Mouse (Mus musculus) cerebellum, postnatal 25 days (tissue): ENCODE measurements around the gene Bod1.

Source experiments
- DNase-seq, 2 experiments: peaks; one replicate each; pipeline ENCODE4 v3.0.0; 2021; ENCODE audit warnings: mixed read lengths in 2 of 2

The Bod1 gene

DNA sequence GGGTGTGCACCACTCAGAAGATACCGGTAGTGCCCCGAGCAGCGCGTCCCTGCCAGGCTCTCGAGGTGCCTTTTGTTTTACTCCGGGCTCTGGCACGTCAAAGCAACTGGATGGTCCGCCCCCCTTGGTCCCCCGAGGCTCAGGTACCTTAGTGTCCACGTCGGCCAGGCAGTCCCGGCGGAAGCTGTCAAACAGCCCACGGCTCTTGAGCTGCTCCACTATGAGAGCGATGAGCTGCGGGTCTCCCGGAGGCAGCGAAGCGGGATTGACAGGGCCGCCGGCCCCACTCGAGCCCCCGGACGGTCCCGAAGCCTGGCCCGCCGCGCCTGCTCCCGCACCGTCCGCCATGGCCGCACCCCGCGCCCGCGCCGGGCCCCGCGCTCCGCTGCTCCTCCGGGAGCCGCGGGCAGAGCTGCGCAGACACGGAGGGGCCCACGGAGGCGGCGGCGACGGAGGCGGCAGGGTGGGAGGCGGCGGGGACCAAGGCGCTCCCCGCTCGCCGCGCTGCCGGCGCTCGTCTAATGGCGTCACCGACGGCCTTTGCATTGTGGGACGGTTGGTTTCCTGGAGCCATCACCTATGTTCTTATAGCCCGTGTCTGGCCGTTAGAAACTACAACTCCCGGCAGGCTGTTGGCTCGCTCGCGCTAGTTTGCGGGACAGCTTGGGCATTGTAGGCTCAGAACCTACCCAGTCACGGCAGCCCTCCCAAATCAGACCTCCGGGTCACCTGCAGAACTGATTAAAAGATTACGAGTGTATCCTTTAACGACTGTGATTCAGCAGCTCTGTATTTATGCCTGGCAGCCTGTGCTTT is at the start of gene Bod1:
TSS of gene Bod1 (minus strand) at position 532 of the 816 bp plus-strand sequence.
- peak; percentile 93 to 95 for DNase-seq

DNA sequence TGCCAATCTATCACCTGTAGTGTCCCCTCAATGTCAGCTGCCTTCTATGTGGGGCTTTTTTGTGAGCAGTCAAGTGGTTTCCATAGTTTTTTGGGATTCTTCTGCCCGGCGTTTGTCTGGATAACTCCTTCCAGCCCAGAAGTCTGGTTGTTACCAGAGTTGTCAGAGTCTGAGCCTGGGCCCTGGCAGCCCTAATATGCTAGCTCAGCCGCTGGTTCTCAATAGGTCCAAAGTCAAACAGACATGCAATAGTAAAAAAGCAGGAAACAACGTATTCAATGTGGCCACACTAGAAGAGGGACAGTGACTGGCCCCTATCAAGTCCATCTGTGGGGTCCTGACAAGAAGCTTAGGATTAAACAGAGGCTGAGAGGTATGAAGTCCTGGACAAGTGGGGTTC is 47.4 kb upstream of the Bod1 start:
- DNase-seq: no peak

DNA sequence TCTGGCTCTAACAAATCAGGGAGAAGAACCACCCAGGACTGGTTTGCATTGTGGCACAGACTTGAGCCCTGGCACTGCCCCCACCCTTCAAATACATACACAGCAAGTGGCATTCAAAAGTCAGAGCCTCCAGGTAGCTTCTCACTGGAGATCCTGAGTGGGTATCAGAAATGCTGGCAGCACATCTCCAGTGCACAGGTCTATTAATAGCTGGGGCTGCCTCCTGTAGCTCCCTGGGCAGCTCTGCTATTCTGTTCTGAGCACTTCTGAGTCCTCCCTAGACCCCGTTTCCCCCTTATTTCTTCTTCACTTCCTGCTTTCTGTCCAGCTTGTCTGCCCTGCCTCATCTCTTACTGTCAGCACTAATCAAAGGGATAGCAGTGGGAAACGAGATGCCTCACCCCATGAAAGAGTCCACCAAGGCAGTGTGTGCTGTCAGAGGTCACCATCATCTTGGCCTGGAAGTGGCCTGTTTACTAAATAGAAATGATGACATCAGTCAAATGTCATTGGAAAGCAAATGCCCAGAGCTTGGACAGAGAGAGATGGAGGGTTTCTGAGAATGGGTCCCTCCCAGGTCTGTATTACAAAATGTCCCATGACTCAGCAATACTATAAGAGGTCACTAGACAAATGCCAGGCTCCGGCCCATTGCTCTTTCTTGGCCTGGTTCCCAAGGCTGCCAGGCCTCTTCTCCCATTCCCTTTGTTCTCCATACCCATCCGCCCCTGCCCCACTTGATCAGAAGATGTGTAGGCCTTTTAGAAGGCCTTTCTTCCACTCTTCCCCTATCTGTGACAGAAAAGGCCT is 46.4 kb upstream of the Bod1 start:
- peak in 1 of 2 experiments; percentile 30 for DNase-seq

DNA sequence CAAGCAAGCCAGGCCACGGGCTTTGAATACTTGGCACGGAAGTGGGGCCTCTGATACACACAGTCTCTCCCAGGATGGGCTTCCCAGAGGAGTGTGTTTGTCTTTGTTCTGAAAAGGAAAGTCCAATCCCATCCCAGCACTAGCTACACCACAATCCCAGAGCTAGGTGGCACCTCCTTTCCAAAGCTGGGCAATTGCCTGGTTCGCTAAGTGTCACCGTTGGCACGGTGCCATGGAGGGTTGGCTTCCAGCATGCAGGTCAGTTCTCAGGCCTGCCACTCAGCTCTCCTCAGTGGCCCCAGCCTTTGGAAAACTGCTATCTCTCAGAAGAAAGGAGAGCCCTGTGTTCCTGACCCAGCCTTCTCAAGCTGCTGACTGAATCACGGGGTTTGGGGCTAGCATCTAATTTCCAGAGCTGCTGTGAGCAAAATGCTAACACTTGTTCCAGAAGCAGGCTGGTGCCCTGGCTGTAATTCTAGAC is 42.0 kb upstream of the Bod1 start:
- DNase-seq: peak; percentile 88 to 93

DNA sequence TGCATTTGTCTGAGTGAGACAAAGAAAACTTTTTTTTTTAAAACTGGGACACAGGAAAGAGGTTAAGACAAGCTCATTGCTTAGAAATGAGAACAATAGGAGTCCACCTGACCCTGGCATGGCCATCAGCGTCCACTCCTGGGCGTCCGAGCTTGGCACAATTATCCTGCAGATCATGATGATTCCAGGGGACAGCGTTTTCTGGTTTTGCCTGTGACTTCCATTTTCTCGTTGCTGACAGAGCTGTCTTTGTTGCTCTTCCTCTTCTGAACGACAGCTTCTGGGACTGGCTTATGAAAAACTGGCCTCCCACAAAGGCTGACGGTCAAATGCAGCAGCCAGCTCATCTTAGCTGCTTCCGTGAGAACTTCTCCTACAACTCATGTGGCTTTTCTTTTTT is 41.4 kb upstream of the Bod1 start:
- peak; percentile 45 to 47 for DNase-seq

DNA sequence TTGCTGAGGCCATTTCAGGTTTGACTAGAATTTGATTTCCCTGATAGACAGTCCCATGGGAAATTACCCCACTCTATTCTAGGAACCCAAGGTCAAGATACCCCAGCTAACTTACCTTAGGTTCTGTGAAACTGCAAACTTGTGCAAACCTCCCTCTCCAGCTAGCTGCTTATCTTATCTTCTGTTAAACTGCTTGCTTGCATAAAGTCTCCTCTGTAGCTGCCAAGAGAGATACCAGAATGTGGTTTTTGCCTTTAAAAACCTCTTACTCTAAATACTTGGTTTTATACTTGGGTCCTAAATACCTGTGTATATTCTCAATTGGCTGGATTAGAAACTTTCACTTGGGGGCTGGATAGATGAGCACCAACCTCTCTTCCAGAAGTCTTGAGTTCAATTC is 36.1 kb upstream of the Bod1 start:
- no peak for DNase-seq

DNA sequence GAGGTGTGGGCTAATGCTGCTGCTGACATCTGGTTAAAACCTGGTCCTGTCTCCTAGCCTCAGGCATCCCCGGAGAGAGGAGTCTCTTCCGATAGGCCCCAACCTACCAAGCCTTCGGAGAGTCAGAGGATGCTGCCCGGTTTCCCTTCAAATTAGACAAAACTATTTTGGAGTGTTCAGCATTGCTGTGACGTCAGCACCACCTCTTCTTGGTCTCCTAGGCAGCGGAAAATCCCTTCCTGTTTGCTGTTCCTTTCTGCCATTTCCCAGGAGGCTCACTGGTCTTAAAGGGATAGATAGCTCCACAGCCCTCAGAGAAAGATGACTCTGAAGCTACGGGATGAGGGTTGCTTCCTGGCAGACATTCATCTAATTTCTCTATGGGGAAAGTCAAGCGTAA is 31.5 kb upstream of the Bod1 start:
- DNase-seq: no peak

DNA sequence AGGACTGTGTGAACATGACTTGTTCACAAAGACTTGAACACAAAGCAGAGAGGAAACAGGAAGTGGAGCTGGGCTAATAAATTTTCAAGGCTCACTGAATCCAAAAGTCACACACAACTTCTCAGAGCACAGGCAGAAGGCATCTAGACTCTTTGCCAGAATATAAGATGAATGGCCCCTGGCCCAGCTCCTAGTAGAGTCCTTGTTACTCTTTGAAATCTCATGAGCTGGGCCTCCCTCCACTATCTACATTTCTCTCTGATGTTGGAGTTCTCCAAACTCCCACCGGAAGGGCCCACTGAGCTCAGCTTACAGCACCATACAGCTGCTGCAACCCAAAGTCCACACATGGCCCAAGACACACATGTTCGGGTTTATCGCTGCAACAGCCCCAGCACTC is 30.2 kb upstream of the Bod1 start:
- DNase-seq: no peak

DNA sequence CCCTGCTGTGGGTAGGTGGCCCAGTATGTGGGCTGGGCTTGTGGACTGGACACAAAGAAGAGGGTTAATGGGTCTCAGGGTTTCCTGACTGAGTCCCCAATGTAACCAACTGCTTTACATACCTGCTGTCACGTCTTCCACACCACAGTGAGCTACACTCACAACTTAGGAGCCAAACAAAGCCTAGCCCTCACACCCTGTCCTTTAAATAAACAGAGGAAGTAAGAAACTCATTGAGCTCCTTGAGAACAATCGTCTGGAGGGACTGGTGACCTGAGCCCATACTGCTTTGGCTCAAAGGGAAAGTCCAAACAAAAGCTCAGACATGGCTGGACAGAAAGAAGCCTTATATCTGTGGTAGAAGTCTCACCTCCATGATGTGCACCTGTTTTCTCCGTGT is 27.8 kb upstream of the Bod1 start:
- no peak for DNase-seq

DNA sequence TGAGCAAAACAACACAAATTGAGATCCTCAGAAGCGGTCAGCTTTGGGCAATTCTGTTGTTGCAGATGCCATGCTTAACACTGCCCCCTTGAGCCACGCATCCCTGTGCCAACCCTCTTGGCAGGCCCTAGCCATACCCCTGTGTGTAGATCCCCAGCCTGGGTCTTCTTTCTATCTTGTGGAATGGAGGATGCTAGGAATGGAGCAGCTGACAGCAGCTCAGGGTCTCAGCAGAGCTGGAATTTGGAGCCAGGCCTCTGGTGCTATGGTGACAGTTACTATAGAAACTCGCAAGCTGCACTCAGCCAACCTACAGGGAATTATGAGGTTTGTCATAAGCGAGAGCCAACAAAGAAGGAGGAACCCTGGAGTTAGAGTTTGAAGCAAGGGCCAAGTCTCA is 23.1 kb upstream of the Bod1 start:
- DNase-seq: peak; percentile 46 to 47

DNA sequence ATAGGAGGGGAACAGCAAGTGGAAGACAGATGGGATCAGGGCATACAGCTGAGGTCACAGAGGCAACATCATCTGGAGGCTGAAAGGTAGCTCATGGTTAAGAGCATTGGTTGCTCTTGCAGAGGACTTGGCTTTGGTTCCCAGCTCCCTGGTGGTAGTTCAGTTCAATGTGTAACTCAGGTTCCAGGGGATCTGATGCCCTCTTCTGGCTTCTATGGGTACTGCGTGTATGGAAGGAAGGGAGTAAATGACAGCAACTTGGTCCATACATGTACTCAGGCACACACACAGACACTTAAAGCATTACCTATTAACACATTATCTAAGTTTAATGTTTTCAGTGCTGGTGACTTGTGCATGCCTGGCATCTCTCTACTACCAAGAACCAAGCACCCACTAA is 22.4 kb upstream of the Bod1 start:
- DNase-seq: peak in 1 of 2 experiments; percentile 45

DNA sequence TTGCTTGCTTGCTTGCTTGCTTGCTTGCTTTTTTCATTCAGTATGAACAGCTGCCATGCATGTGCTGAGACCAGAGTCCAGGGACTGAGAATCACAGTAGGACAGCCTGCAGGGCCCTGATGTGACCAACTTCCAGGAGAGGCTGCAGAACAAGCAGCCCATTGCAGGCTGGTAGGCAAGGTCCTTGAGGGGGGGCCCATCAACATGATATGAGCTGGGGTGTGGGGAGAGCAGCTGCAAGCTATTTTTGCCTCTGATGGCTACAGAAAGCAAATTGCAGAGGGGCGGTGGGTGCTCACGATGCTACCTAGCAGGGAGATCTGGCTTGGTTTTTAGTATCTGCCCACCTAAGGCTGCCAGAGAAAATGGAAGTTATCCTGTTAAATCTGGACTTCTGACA is 21.6 kb upstream of the Bod1 start:
- DNase-seq: no peak

DNA sequence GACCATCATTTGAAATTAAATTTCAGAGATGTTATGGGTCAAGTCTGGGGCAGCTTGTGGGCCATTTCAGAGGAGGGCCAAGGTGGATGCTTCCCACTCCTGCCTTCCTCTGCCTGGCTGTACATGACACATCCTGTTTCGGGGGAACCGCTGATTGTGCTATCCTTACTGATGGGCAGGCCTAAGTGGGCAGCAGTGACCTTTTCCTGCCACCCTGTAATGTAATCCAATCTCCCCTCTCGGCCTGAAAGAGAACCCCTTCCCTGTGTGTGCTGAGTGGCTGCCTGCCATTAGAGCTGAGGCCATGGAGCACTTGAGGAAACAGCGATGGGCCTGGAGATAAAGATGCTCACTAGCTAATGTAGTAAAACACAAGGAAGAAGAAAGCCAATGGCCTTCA is 17.3 kb upstream of the Bod1 start:
- no peak for DNase-seq

DNA sequence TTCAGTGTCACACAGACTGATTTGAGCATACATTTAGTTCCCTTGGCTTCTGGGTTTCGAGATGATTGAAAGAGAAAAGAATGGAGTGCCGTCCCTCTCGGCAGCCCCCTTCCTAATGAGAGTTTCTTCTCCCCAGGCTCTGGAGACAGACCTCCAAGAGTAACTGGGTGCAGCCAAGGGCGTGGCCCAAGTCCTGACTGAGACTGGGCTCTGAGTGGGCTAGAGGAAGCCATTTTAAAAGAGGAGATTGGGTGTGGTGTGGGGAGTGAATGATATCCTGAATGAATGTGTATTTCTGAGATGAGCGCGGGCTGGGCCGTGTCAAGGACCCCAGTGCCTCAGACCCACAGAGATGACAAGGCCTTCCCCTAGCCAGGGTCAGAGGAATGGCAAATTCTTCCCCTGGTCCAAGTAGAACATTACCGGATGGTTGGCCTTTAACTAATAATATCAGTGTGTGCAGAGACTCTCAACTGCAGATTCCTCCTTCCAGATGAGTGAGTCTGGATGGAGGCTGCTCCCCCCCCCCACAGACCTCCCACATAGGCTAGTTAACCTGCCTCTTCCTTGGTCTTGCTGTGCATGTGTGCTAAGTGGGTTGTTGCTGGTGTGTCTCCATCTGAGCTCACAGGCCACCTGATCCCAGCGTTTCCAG is 13.4 kb upstream of the Bod1 start:
- DNase-seq: no peak

DNA sequence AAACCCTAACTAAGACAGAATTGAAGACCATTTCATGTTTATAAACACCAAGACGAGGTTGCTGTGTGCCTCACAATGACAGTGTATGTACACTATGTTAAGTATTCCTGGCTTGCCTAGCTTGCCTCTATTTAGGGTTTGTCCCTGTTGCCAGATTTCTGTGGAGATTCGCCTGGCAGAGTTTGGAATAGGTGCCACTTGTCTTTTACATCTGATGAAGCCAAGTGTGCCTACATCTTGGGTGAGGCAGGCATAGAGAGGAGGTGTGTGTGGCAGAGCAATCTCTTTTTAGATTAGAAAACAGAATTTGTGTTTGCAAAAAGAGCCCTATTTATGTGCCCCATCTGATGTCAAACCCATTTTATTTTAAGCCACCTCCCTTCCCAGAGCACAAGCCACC is 12.4 kb upstream of the Bod1 start:
- peak in 1 of 2 experiments; percentile 40 for DNase-seq

DNA sequence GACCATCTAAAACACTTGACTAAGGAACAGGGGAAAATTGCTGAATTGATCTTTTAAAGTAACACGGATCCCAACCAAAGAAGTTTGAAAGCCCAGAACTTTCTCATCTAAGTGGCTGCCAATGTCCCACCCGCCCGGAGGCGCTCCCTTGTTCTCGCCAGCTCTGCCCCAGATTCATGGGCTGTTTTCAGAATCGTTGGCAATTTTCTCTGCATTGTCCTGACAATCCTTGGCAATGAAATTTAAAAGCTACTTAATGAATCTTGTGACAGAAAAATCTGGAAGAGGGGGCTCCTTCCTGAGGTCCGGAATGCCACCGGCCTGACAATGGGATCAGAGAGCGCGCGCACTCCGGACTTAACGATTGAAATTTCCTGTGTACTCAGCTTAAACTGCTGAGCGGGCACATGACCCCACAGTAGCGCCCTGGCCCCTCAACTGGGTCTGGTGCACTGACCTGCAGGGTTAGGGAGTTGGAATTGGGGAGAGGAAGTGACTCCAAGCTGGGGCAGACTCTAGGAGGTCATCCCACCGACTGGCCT is 8.2 kb upstream of the Bod1 start:
- no peak for DNase-seq

DNA sequence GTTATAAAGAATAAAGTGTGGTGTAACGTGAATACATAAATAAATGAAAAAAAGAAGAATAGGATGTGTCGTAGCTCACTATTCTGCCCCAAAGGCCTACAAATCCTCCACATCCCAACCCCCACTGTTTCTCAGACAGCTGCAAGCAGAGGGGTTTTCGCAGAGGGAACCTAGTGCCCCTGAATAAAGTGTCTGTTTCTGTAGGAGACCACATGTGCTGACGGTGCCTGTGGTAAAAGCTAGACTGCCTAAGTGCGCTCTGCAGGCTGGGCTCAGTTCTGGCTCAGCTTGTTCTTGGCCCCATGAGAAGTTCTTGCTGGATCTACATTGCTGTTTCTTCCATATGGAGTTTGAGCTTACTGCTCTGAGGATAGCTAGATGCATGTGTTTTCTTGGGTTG is 5.6 kb upstream of the Bod1 start:
- no peak for DNase-seq

DNA sequence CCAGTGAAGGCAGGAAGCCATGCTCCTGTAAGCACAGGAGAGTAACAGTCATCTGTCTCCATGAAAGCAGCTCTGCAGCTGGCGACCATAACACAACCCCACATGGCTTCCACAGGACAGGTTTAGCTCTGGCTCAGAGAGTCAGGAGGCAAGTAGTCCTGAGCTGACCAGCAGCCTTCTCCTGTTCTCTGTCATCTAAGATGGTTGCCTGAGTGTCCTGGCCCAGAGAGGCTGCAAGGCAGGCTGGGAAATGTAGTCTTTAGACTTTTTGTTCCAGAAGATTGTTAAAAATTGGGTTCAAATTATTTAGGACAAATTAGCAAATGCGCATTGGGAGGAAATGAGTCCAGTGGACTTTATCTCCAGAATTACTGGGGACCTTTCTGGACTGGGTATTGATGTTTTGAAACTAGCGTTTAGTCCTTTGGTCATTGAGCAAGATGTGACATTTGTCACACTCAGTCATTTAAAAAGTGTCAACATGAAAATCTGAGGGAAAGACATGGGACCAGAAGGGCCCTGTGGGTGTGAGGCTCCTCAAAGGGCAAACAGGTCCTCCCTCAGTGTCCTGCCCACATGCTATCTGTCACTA is 5.1 kb upstream of the Bod1 start:
- DNase-seq: peak; percentile 55

DNA sequence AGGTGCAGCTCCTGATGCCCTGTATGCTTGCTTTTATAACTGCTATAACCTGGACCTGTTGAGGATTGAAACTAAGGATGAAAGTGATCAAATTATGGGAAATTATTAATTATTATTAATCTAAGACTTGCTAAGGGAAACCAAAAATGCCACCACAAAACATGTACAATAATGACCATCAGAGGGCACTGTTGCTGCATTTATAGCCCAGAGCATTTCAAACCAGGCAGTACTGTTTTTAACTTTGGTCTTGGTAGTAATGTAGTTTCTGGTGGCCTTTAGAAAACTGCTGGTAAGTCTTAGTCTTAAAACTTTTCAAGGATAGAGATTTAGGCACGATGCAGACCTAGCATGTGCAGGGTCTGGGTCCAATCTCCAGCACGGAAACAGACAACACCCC is 3.7 kb upstream of the Bod1 start:
- DNase-seq: peak; percentile 50 to 68

DNA sequence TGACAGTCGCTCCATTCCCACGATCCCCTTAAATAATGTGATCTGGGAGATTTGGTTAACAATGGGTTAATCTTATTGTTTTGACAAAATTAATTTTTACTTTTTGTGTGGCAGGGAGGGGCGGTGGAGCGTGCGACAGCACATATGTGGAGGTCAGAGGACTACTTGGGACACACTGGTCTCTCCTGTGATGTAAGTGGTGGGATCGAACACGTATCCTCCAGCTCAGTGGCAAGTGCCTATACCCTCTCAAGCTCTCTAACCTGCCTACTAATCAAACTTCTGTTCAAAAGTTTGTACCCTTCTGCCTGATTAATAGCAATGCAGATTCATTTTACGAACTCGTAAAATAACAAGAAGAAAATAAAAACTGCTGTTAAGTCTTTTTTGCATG is 482 bp upstream of the Bod1 start:
- peak in 1 of 2 experiments; percentile 38 for DNase-seq

DNA sequence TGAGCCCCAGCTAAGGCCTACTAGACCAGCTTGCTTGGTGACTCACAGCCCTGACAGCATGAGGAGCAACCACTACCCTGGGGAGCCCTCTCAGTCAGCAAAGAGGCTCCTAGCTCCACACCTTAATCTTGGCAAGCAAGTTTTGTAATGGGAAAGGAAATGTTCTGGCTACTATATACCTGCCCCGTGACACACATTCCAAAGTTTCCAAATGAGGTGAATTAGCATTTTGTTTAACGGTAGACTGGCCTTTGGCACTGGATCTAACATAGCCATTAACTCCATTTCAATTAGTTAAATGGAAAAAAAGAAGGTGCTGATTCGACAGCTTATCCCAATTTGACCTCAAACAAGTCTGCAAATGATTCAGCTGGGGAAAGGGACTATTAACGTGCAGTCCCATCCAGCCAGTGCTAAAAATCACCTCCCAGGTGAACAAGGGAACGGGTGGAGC is 1.2 kb downstream of the Bod1 start:
- no peak for DNase-seq

DNA sequence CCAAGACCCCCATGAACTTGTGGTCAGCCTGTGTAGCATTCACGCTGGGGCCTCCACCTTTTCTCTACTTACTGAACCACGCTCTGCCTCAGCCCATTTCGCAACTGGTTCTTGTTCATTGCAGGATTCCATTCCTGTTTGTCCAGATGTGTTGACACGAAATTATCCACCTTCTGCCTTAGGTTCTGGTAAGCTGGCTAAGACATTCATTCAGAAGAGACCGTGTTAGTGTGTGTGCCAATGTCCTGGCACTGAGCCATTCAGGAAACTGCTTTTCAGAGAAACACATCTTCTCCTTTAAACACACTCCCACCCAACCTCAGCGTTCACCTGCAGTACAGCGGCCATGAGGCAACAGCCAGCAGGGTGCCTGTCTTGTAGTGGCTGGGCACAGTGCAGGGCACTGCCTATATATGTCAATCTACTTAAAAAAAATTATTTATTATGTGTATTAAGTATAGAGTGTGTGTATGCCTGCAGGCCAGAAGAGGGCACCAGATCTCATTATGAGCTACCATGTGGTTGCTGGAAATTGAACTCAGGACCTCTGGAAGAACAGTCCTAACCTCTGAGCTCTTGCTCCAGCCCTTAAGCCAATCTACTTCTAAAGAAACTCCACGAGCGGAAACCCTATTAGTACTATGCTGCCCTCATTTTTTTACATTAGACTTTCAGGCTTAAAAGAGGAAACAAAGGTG is 2.4 kb downstream of the Bod1 start:
- no peak for DNase-seq
